Mouse (Mus musculus) cortical plate, adult 2 months (tissue): ENCODE data around the gene Arl6ip5. TPM values are rescaled to one million over a fixed set of nuclear protein-coding genes. Genes with fewer than 3 reads are reported as not detected.
A peak's percentile ranks its signal among the peaks of the same experiment; 100 is the strongest.
"Not testable (repeated sequence)": the region's sequence is repeated elsewhere in the genome, so short reads cannot be mapped to it uniquely, and the experiment has no call there.

Experiments
- H3K27ac ChIP-seq: fragments of 200-500 bp; 2 replicates; pipeline ENCODE4 v1.5.1; 2012; ENCODE audit warnings: low read length, control low read depth, inconsistent platforms; ENCODE audit not compliant: insufficient read depth
- H3K4me1 ChIP-seq: fragments of 200-500 bp; 2 replicates; pipeline ENCODE4 v1.6.1; 2011; ENCODE audit warnings: low read length; ENCODE audit not compliant: control insufficient read depth, insufficient read depth
- H3K4me3 ChIP-seq: fragments of 200-500 bp; 2 replicates; pipeline ENCODE4 v1.5.1; 2011; ENCODE audit warnings: mild to moderate bottlenecking, low read length, control low read depth; ENCODE audit not compliant: insufficient read depth
- CTCF ChIP-seq: fragments of 200-500 bp; IDR thresholded peaks from 2 replicates; pipeline ENCODE4 v1.5.1; 2011; ENCODE audit warnings: mild to moderate bottlenecking, control low read depth, low read length; ENCODE audit not compliant: insufficient read depth; ENCODE audit errors: extremely low read depth
- POLR2A ChIP-seq: fragments of 200-500 bp; IDR thresholded peaks from 2 replicates; pipeline ENCODE4 v1.6.1; 2011; ENCODE audit warnings: mild to moderate bottlenecking, low read length, control low read depth; ENCODE audit not compliant: insufficient read depth; ENCODE audit errors: extremely low read depth
- polyA plus RNA-seq: library from polyadenylated mRNA; depleted of rRNA; stranded (reverse); fragments of >200 nt; gene quantifications from 2 replicates; pipeline ENCODE4 v1.2.3, GENCODE M21; 2012

Arl6ip5 gene
- polyA plus RNA-seq, 1 experiment, result 192 TPM

- Histone ChIP-seq H3K4me1 (no peaks in the 10 kb centered on the region), H3K4me3 (no peak overlapping the region), H3K27ac (no peak overlapping the region)
- TF ChIP-seq POLR2A (no peak), CTCF (no peak)
These were observed 32.0 kb downstream of the Arl6ip5 start for GRCm38 (mm10) chr6:97242522-97242921.

GRCm38 (mm10) chr6:97245200-97245599 is 34.7 kb downstream of the Arl6ip5 start:
- Histone ChIP-seq H3K27ac (no peak overlapping the region), H3K4me1 (no peaks in the 10 kb centered on the region), H3K4me3 (no peak overlapping the region)
- TF ChIP-seq CTCF (no peak), POLR2A (no peak)

- peak; percentile 61; the same call in 1 of the 2 replicates for TF ChIP-seq CTCF
- TF ChIP-seq POLR2A, result no peak
- H3K27ac ChIP-seq, result no peak overlapping the region
These were observed 40.5 kb downstream of the Arl6ip5 start for GRCm38 (mm10) chr6:97250966-97251365.

GRCm38 (mm10) chr6:97252086-97252485 is 41.6 kb downstream of the Arl6ip5 start:
- peaks cover 4% of the 10 kb centered on the region; the same call in 1 of the 2 replicates for H3K4me1 ChIP-seq
- TF ChIP-seq CTCF, result no peak
- TF ChIP-seq POLR2A, result no peak
- no peak overlapping the region for H3K4me3 ChIP-seq
- H3K27ac ChIP-seq, result no peak overlapping the region

More at GRCm38 (mm10) chr6:97250966-97251365, 40.5 kb downstream of the Arl6ip5 start:
- Histone ChIP-seq H3K4me1 (peaks cover 4% of the 10 kb centered on the region; the same call in 1 of the 2 replicates), H3K4me3 (no peak overlapping the region)

GRCm38 (mm10) chr6:97252711-97253221 is 42.3 kb downstream of the Arl6ip5 start, which contains the start of gene Lmod3:
Gene Lmod3 (minus strand): TSS chr6:97252759.
- Histone ChIP-seq H3K4me1 (peaks cover 4% of the 10 kb centered on the region; the same call in 1 of the 2 replicates), H3K27ac (no peak within 1 kb of the TSS), H3K4me3 (no peak within 1 kb of the TSS)
- TF ChIP-seq CTCF, result no peak
- TF ChIP-seq POLR2A, result no peak

- H3K4me1 ChIP-seq, result no peaks in the 10 kb centered on the region
- H3K4me3 ChIP-seq, result no peak overlapping the region
- no peak for TF ChIP-seq CTCF
- TF ChIP-seq POLR2A, result no peak
- no peak overlapping the region for H3K27ac ChIP-seq
These were observed 48.0 kb downstream of the Arl6ip5 start for GRCm38 (mm10) chr6:97258489-97258888.

- not testable (repeated sequence) for H3K27ac ChIP-seq, H3K4me3 ChIP-seq
These were observed 49.4 kb downstream of the Arl6ip5 start for GRCm38 (mm10) chr6:97259926-97260325.

GRCm38 (mm10) chr6:97262229-97262628 is 51.7 kb downstream of the Arl6ip5 start:
- TF ChIP-seq CTCF, result no peak
- TF ChIP-seq POLR2A, result no peak

More at GRCm38 (mm10) chr6:97259926-97260325, 49.4 kb downstream of the Arl6ip5 start:
- H3K4me1 ChIP-seq, result not testable (repeated sequence)

GRCm38 (mm10) chr6:97263750-97264149 is 53.3 kb downstream of the Arl6ip5 start:
- H3K27ac ChIP-seq, H3K4me3 ChIP-seq: not testable (repeated sequence)

More at GRCm38 (mm10) chr6:97262229-97262628, 51.7 kb downstream of the Arl6ip5 start:
- no peak overlapping the region for H3K4me3 ChIP-seq
- H3K27ac ChIP-seq, result no peak overlapping the region
- H3K4me1 ChIP-seq, result no peaks in the 10 kb centered on the region

GRCm38 (mm10) chr6:97265240-97265639 is 54.8 kb downstream of the Arl6ip5 start:
- H3K4me1 ChIP-seq, result no peaks in the 10 kb centered on the region
- TF ChIP-seq CTCF, result no peak
- no peak for TF ChIP-seq POLR2A
- H3K27ac ChIP-seq, result no peak overlapping the region
- H3K4me3 ChIP-seq, result no peak overlapping the region

More at GRCm38 (mm10) chr6:97263750-97264149, 53.3 kb downstream of the Arl6ip5 start:
- not testable (repeated sequence) for H3K4me1 ChIP-seq

GRCm38 (mm10) chr6:97265705-97266104 is 55.2 kb downstream of the Arl6ip5 start:
- Histone ChIP-seq H3K27ac (no peak overlapping the region), H3K4me3 (no peak overlapping the region), H3K4me1 (no peaks in the 10 kb centered on the region)
- TF ChIP-seq POLR2A (no peak), CTCF (no peak)
